In genomic region chr10:5634336-5634735, GRCm38 (mm10) we compare ENCODE assay signal across 7 mouse cellular contexts. TPM values are rescaled to one million over a fixed set of nuclear protein-coding genes. Genes with fewer than 3 reads are reported as not detected.
DNase-seq lines count a peak whose midpoint lies in the region; ATAC-seq and TF ChIP-seq lines count a peak whose summit lies in the region.

No protein-coding gene starts in this region.

- H3K27ac ChIP-seq in limb, embryonic 14.5 days (replicated peaks; ENCODE audit: low read depth, low read length): no peak overlapping the region
- H3K27ac ChIP-seq in limb, embryonic 10.5 days: no peak overlapping the region
- H3K27ac ChIP-seq in layer of hippocampus, adult 2 months: no peak overlapping the region
- H3K27ac ChIP-seq in midbrain, embryonic 14.5 days (replicated peaks; ENCODE audit: low read depth, low read length): no peak overlapping the region

- ATAC-seq in limb, embryonic 14.5 days (ENCODE audit: low FRiP score, low read depth): no peak
- ATAC-seq in midbrain, embryonic 14.5 days (ENCODE audit: low FRiP score, low TSS enrichment): peak; percentile 65; the same call in 1 of the 2 replicates

- no peaks in the 10 kb centered on the region for H3K27me3 ChIP-seq in limb, embryonic 14.5 days (ENCODE audit: control insufficient read depth, insufficient read depth, low read length)
- H3K27me3 ChIP-seq in limb, embryonic 10.5 days (ENCODE audit: low read depth, poor library complexity, severe bottlenecking): no peaks in the 10 kb centered on the region
- no peaks in the 10 kb centered on the region for H3K27me3 ChIP-seq in midbrain, embryonic 14.5 days (ENCODE audit: control insufficient read depth, insufficient read depth, low read length)

- H3K36me3 ChIP-seq in limb, embryonic 14.5 days (ENCODE audit: control insufficient read depth, insufficient read depth, low read length): no peaks in the 10 kb centered on the region
- H3K36me3 ChIP-seq in limb, embryonic 10.5 days: no peaks in the 10 kb centered on the region
- H3K36me3 ChIP-seq in midbrain, embryonic 14.5 days (ENCODE audit: control insufficient read depth, insufficient read depth, low read length): no peaks in the 10 kb centered on the region

- no peak for TF ChIP-seq POLR2A in limb, embryonic 14.5 days (IDR thresholded peaks at IDR 0.05; ENCODE audit: borderline replicate concordance, extremely low read depth, insufficient read depth, insufficient read length)

- H3K4me1 ChIP-seq in limb, embryonic 14.5 days (ENCODE audit: control insufficient read depth, insufficient read depth, low read length): no peaks in the 10 kb centered on the region
- H3K4me1 ChIP-seq in limb, embryonic 10.5 days: no peaks in the 10 kb centered on the region
- no peaks in the 10 kb centered on the region for H3K4me1 ChIP-seq in midbrain, embryonic 14.5 days (ENCODE audit: control insufficient read depth, insufficient read depth, low read length)

- H3K4me3 ChIP-seq in limb, embryonic 14.5 days (replicated peaks; ENCODE audit: low read length): no peak overlapping the region
- no peak overlapping the region for H3K4me3 ChIP-seq in limb, embryonic 10.5 days
- no peak overlapping the region for H3K4me3 ChIP-seq in layer of hippocampus, adult 2 months
- no peak overlapping the region for H3K4me3 ChIP-seq in midbrain, embryonic 14.5 days (replicated peaks; ENCODE audit: low read depth, low read length)

- 33% methylated on average over 1 of the region's 1 CpGs for WGBS in limb, embryonic 14.5 days
- 55% methylated on average over 1 of the region's 1 CpGs for WGBS in limb, embryonic 10.5 days
- 45% methylated on average over 1 of the region's 1 CpGs for WGBS in midbrain, embryonic 14.5 days

- H3K4me2 ChIP-seq in limb, embryonic 14.5 days (replicated peaks; ENCODE audit: low read depth, low read length, severe bottlenecking): no peak overlapping the region
- no peak overlapping the region for H3K4me2 ChIP-seq in midbrain, embryonic 14.5 days (ENCODE audit: low read length)

- TF ChIP-seq CTCF in layer of hippocampus, adult 2 months (conservative IDR thresholded peaks at IDR 0.05): peak; percentile 80

- no peaks in the 10 kb centered on the region for H3K9me3 ChIP-seq in limb, embryonic 14.5 days (ENCODE audit: control insufficient read depth, low read length)
- no peaks in the 10 kb centered on the region for H3K9me3 ChIP-seq in limb, embryonic 10.5 days (replicated peaks)
- no peaks in the 10 kb centered on the region for H3K9me3 ChIP-seq in midbrain, embryonic 14.5 days (ENCODE audit: control insufficient read depth, low read length)

- peak; percentile 15 for DNase-seq in limb, embryonic 14.5 days (ENCODE audit: low spot score)
- DNase-seq in limb, embryonic 10.5 days (ENCODE audit: low spot score): no peak
- DNase-seq in adrenal gland, postnatal 10 days: peak; percentile 36
- DNase-seq in embryo, embryonic 10 days (ENCODE audit: low spot score): peak; percentile 27
- DNase-seq in layer of hippocampus, adult 2 months (ENCODE audit: low spot score in 2 of 2): peak; percentile 56 to 60
- peak; percentile 78 for DNase-seq in midbrain, embryonic 14.5 days
- no peak for DNase-seq in spleen, adult 12 weeks (ENCODE audit: low spot score)

- H3K9ac ChIP-seq in limb, embryonic 14.5 days (ENCODE audit: low read depth, low read length, severe bottlenecking): no peak overlapping the region
- no peak overlapping the region for H3K9ac ChIP-seq in midbrain, embryonic 14.5 days (replicated peaks; ENCODE audit: low read length)

RNA-seq across cellular contexts. Expression of gene Vip, which starts 4.7 kb away (rescaled TPM):
- 0.06 and 0.08 TPM in 2 replicates for polyA plus RNA-seq in limb, embryonic 14.5 days (2012; rRNA removed)
- polyA plus RNA-seq in limb, embryonic 14.5 days (2014; fragmentation: Nextera tagmentation; extraction: Ambion mirVana): not detected in 2 replicates
- polyA plus RNA-seq in limb, embryonic 10.5 days (2016; fragmentation: Nextera tagmentation; extraction: Ambion mirVana): not detected in 2 replicates
- under 1 TPM; 0.18 to 0.76 TPM for total RNA-seq in adrenal gland, postnatal 10 days (2021)
- 10 to 100 TPM; 13.6 to 17.5 TPM for total RNA-seq in layer of hippocampus, adult 2 months (2021)
- 0.91 and 1.3 TPM in 2 replicates for polyA plus RNA-seq in midbrain, embryonic 14.5 days (2014; fragmentation: Nextera tagmentation; extraction: Ambion mirVana)

RNA-seq across cellular contexts. Expression of gene Myct1, which starts 40.8 kb away (rescaled TPM):
- 3.6 and 3.8 TPM in 2 replicates for polyA plus RNA-seq in limb, embryonic 14.5 days (2012; rRNA removed)
- 3.9 and 5.1 TPM in 2 replicates for polyA plus RNA-seq in limb, embryonic 14.5 days (2014; fragmentation: Nextera tagmentation; extraction: Ambion mirVana)
- 2.0 and 2.2 TPM in 2 replicates for polyA plus RNA-seq in limb, embryonic 10.5 days (2016; fragmentation: Nextera tagmentation; extraction: Ambion mirVana)
- total RNA-seq in adrenal gland, postnatal 10 days (2021): 10 to 100 TPM in 1 of 2 experiments, 1 to 10 TPM in 1; 8.5 to 13.4 TPM
- total RNA-seq in layer of hippocampus, adult 2 months (2021): under 1 TPM; 0.20 to 0.25 TPM
- 0.66 and 1.4 TPM in 2 replicates for polyA plus RNA-seq in midbrain, embryonic 14.5 days (2014; fragmentation: Nextera tagmentation; extraction: Ambion mirVana)

Comparison
In these comparisons a context has a peak if more than half of its experiments do, and no peak if none do; other contexts are left out.
1. DNase-seq: peak in limb, embryonic 14.5 days (single experiment), adrenal gland, postnatal 10 days (single experiment), embryo, embryonic 10 days (single experiment), layer of hippocampus, adult 2 months (2 of 2) and midbrain, embryonic 14.5 days (single experiment); none in limb, embryonic 10.5 days (single experiment) and spleen, adult 12 weeks (single experiment).